Mouse (Mus musculus) G1E (cell line): ENCODE measurements around the gene Gnpat. TPM values are rescaled to one million over a fixed set of nuclear protein-coding genes. Genes with fewer than 3 reads are reported as not detected.
"Not testable (repeated sequence)": the region's sequence is repeated elsewhere in the genome, so short reads cannot be mapped to it uniquely, and the experiment has no call there.

Experiments
- ATAC-seq: 2 replicates; pipeline ENCODE4 v1.8.0; 2016; ENCODE audit warnings: mild to moderate bottlenecking; ENCODE audit not compliant: insufficient number of reproducible peaks, poor library complexity, low FRiP score, severe bottlenecking; ENCODE audit errors: extremely low read depth
- DNase-seq: peaks from one replicate; pipeline ENCODE4 v3.0.0; 2012; ENCODE audit warnings: low spot score
- H3K27me3 ChIP-seq: 2 replicates; pipeline ENCODE4 v1.6.1; 2012; ENCODE audit warnings: mild to moderate bottlenecking, low read length, inconsistent platforms; ENCODE audit not compliant: insufficient read depth
- H3K36me3 ChIP-seq: replicated peaks from 2 replicates; pipeline ENCODE3; 2012; ENCODE audit warnings: mild to moderate bottlenecking, inconsistent platforms
- H3K4me1 ChIP-seq: 2 replicates; pipeline ENCODE4 v1.6.1; 2012; ENCODE audit warnings: low read depth, low read length, inconsistent platforms, mixed read lengths; ENCODE audit not compliant: insufficient read depth
- H3K4me3 ChIP-seq: 2 replicates; pipeline ENCODE4 v1.5.1; 2012; ENCODE audit warnings: low read depth, mild to moderate bottlenecking, inconsistent platforms, low read length, moderate library complexity, mixed read lengths
- H3K9me3 ChIP-seq: replicated peaks from 2 replicates; pipeline ENCODE4 v1.6.1; 2012; ENCODE audit warnings: inconsistent platforms
- CTCF ChIP-seq: IDR thresholded peaks from 2 replicates; pipeline ENCODE4 v1.5.1; 2012; ENCODE audit warnings: low read depth, low read length, inconsistent platforms, mixed read lengths
- GATA1 ChIP-seq: IDR thresholded peaks from 2 replicates; pipeline ENCODE4 v1.6.1; 2012; ENCODE audit warnings: borderline replicate concordance, low read length, inconsistent platforms, mixed read lengths
- GATA2 ChIP-seq: IDR thresholded peaks from 2 replicates; pipeline ENCODE4 v1.6.1; 2012; ENCODE audit warnings: low read depth, low read length, inconsistent platforms, borderline replicate concordance
- POLR2AphosphoS5 ChIP-seq: IDR thresholded peaks from 2 replicates; pipeline ENCODE4 v1.6.1; 2012; ENCODE audit warnings: low read depth, low read length, inconsistent platforms; ENCODE audit not compliant: insufficient replicate concordance
- TAL1 ChIP-seq: conservative IDR thresholded peaks from 2 replicates; pipeline ENCODE4 v1.6.1; 2012; ENCODE audit warnings: low read depth, low read length, inconsistent platforms, mixed read lengths
- polyA plus RNA-seq: library from polyadenylated mRNA; stranded (reverse); fragments of >175 nt; gene quantifications from 2 replicates; pipeline ENCODE4 v1.2.3, GENCODE M21; 2012
- total RNA-seq, 2 experiments: library from RNA; stranded (forward) in 1 of 2; stranded (reverse) in 1 of 2; fragments of 200-1000 nt in 1 of 2; fragments of >200 nt in 1 of 2; fragmentation: Nextera tagmentation in 1 of 2; gene quantifications; 2 replicates each; pipeline ENCODE4 v1.2.3; 2014 to 2017

Gnpat gene
- total and polyA plus RNA-seq, 3 experiments = 125 to 131 (median 128) TPM

GRCm38 (mm10) chr8:124837956-124838355, 24.9 kb upstream of the Gnpat start:
- Histone ChIP-seq H3K4me1 (no peaks in the 10 kb centered on the region; the same call in 1 of the 2 replicates), H3K4me3 (no peak overlapping the region), H3K27me3 (no peaks in the 10 kb centered on the region), H3K9me3 (no peaks in the 10 kb centered on the region), H3K36me3 (peaks cover 65% of the 10 kb centered on the region)
- no peak for DNase-seq
- ATAC-seq = no peak
- TF ChIP-seq GATA2 (no peak), CTCF (no peak), GATA1 (no peak), TAL1 (no peak), POLR2AphosphoS5 (no peak)

- no peak overlapping the region for H3K4me3 ChIP-seq
- H3K9me3 ChIP-seq = no peaks in the 10 kb centered on the region
- H3K36me3 ChIP-seq = peaks cover 80% of the 10 kb centered on the region
- ATAC-seq = no peak
- TF ChIP-seq TAL1 (no peak), POLR2AphosphoS5 (no peak), GATA2 (no peak), CTCF (no peak), GATA1 (no peak)
- peaks cover 2% of the 10 kb centered on the region for H3K4me1 ChIP-seq
- H3K27me3 ChIP-seq = no peaks in the 10 kb centered on the region
- DNase-seq = no peak
These were observed 23.5 kb upstream of the Gnpat start for GRCm38 (mm10) chr8:124839371-124839770.

GRCm38 (mm10) chr8:124840900-124841299, 21.9 kb upstream of the Gnpat start:
- H3K27me3 ChIP-seq = no peaks in the 10 kb centered on the region
- no peak overlapping the region for H3K4me3 ChIP-seq
- TF ChIP-seq CTCF (no peak), GATA2 (no peak), POLR2AphosphoS5 (no peak), GATA1 (no peak), TAL1 (no peak)
- DNase-seq = no peak
- H3K9me3 ChIP-seq = no peaks in the 10 kb centered on the region
- peaks cover 5% of the 10 kb centered on the region for H3K4me1 ChIP-seq
- H3K36me3 ChIP-seq = peaks cover 94% of the 10 kb centered on the region
- no peak for ATAC-seq

GRCm38 (mm10) chr8:124841775-124842174, 21.1 kb upstream of the Gnpat start:
- Histone ChIP-seq H3K27me3 (no peaks in the 10 kb centered on the region), H3K9me3 (no peaks in the 10 kb centered on the region), H3K4me1 (peaks cover 5% of the 10 kb centered on the region), H3K36me3 (peaks cover 89% of the 10 kb centered on the region), H3K4me3 (no peak overlapping the region)
- TF ChIP-seq TAL1 (no peak), GATA2 (no peak), CTCF (no peak), POLR2AphosphoS5 (no peak), GATA1 (no peak)
- ATAC-seq (no peak), DNase-seq (no peak)

- not testable (repeated sequence) for H3K9me3 ChIP-seq, H3K27me3 ChIP-seq, DNase-seq, ATAC-seq, H3K4me3 ChIP-seq, H3K4me1 ChIP-seq
- H3K36me3 ChIP-seq = peaks cover 79% of the 10 kb centered on the region
These were observed 19.9 kb upstream of the Gnpat start for GRCm38 (mm10) chr8:124842929-124843328.

- H3K36me3 ChIP-seq = peaks cover 57% of the 10 kb centered on the region
- no peaks in the 10 kb centered on the region for H3K9me3 ChIP-seq
- TF ChIP-seq POLR2AphosphoS5 = no peak
- TF ChIP-seq GATA2 = no peak
- TF ChIP-seq GATA1 = no peak
- TF ChIP-seq CTCF = no peak
- TF ChIP-seq TAL1 = no peak
- ATAC-seq = no peak
- H3K4me3 ChIP-seq = no peak overlapping the region
- no peaks in the 10 kb centered on the region for H3K27me3 ChIP-seq
- no peak for DNase-seq
- peaks cover 5% of the 10 kb centered on the region for H3K4me1 ChIP-seq
These were observed 17.7 kb upstream of the Gnpat start for GRCm38 (mm10) chr8:124845131-124845530.

- no peak for ATAC-seq
- no peaks in the 10 kb centered on the region for H3K27me3 ChIP-seq
- no peak overlapping the region for H3K4me3 ChIP-seq
- no peak for DNase-seq
- peaks cover 5% of the 10 kb centered on the region for H3K4me1 ChIP-seq
- TF ChIP-seq TAL1 (no peak), POLR2AphosphoS5 (no peak), GATA2 (no peak), GATA1 (no peak), CTCF (no peak)
- no peaks in the 10 kb centered on the region for H3K9me3 ChIP-seq
- H3K36me3 ChIP-seq = peaks cover 53% of the 10 kb centered on the region
These were observed 17.3 kb upstream of the Gnpat start for GRCm38 (mm10) chr8:124845573-124845972.
